Mouse (Mus musculus): ENCODE results near the gene Dbndd2. TPM values are rescaled to one million over a fixed set of nuclear protein-coding genes. Genes with fewer than 3 reads are reported as not detected.
A peak's percentile ranks its signal among the peaks of the same experiment; 100 is the strongest.

The Dbndd2 gene
- polyA plus RNA-seq, 2 experiments from 2014 or later, result 2.1 to 6.8 TPM

DNA sequence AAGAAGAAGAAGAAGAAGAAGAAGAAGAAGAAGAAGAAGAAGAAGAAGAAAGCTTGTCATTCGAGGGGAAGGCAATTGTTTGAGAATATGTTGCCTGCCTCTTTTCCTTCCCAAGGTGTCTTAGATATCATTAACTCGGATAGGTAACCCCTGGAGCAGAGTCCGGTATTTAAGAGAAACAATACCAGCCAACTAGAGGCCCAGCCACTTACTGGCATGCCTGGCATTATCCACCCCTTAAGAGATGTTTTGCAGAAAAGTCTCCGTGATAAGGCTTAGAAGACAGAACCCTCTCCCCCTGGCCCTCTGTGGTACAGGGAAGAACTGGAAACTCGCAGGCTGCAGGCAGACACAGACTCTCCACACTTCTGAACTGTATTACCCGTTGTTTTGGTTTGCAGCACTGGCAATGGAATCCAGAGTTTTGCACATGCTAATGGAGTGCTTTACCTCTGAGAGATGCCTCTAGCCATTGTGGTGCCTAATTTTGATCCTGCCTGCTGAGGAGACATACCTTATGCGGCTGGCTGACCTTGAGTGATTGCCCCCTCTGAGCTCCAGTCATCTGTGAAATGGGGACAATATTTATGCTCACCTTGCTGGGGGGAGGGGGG is 31.9 kb upstream of the Dbndd2 start:
- ATAC-seq, result no peak

DNA sequence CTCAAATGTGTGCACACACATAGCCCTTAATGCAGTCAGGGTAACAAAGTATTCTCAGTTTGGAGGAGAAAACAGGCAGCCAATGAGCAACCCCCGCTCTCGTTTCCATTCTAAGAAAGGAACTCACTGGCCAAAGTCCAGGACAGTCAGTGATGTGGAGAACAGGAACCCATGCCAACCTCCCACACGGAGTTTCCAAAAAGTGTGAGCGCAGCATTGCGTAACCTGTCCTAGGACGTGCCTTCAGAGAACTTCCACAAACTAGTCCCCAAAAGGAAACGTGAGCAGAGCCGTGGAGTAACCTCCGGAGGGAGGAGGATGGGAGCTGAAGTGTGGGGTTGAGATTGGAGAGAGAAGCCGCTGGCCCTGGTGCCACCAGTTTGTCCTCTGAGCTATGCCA is 31.1 kb upstream of the Dbndd2 start:
- ATAC-seq, result no peak

DNA sequence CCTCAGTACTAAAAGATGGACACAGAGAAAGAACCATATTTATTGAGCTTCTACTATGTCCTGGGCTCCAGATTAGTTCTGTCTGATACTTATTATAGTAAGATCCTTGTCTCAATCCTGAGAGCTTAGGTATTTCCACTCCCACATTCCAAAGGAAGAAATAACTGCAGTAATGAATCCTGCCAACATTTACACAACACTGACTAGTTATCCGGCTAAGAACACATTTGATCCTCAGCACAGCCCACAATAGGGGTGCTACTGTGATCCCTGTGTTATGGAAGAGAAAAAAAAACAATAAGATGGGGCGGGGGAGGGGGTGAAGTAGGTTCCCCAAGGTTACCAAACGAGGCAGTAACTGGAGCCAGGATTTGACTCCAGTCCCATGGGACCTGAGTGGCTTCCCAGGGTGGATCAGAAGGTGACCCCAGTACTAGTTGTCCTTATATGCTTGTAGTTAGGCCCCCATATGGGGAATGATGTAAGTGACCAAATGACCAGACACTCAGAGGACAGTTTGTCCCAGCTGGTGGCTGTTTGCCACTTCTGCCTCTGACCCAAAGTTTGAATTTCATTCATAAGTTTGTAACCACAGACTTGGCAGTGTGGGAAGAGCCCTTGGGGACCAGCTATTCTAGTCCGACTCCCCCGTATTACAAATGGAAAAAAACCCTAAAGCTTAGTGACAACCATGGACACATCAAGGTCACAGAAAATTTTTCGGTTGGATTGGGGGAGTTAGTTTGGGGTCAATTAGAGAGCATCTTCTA is 30.3 kb upstream of the Dbndd2 start:
- ATAC-seq, result no peak

DNA sequence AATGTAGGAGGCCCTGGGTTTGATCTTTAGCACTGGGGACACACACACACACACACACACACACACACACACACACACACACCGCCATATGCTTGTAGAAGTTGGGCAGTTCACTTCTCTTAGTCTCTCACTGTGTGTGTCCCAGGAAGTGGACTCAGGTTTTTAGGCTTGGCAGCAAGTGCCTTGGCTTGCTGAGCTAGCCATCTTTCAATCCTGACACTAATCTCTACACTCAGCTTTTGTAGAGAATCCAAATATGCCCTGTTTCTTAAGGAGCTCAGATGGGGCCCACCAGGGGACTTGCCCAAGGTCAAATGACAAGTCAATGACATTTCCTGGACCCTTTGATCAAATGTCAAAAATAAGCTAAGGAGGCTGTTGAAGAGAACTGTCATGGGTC is 29.5 kb upstream of the Dbndd2 start:
- no peak for ATAC-seq

DNA sequence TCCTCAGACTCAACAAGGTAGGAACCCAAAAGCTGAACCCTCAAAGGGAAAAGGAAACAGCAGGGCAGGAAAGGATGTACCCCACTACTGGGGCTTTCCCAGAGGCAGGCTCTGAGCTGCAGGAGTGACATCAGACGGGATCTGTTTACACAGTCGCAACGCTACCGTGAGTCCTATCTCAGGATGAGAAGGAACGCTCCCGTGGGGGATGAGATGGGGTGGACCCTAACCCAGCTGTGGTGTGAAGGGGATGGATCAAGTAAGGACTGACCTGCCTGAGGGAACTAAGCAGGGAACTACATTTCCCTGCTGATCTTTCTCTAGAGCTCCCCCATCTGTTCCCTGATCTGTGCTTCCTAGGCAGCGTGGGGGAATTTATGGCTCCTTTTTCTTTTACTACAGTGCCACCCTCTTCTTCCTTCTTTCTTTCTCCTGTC is 29.0 kb upstream of the Dbndd2 start, which contains the start of gene Sys1:
Sys1 (plus strand) TSS at position 101 of the 437 bp plus-strand sequence.
- ATAC-seq, result peak; percentile 65

DNA sequence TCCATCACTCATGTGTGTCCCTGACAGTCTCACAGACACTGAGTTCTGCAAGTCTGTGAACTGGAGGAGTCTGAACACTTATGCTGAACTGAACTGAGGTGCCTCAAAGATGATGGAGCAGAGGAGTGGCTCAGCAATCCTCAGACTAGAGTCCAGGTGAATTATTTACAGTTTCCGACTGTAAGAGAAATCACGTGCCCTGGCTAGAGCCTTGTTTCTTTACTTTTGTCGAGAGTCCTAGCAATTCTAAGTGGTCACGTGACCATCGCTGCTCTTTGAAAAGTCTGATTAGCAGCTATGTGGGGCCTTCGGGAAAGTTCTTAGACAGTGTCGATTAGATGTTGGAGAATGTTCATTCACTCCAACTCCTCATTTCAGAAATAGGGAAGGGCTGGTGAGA is 28.0 kb upstream of the Dbndd2 start:
- ATAC-seq, result no peak

DNA sequence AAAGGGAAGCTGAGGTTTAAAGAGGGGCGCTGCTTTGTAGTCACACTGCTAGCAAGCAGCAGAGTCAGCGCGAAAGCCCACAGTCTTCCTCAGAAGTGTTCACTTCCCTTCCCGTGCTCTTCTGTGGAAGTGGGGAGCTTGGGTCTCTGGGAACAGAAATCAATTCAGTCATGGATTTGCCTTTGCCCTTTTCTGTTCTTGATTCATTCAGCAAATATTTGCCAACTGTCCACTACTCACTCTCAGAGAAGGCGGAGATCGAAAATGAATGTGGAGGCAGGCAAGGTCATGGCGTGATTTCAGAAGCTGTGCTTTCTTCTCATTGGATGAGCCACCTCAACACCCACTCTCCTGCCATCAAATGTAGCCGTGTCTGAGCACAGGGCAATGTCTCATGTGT is 27.4 kb upstream of the Dbndd2 start:
- ATAC-seq, result no peak

DNA sequence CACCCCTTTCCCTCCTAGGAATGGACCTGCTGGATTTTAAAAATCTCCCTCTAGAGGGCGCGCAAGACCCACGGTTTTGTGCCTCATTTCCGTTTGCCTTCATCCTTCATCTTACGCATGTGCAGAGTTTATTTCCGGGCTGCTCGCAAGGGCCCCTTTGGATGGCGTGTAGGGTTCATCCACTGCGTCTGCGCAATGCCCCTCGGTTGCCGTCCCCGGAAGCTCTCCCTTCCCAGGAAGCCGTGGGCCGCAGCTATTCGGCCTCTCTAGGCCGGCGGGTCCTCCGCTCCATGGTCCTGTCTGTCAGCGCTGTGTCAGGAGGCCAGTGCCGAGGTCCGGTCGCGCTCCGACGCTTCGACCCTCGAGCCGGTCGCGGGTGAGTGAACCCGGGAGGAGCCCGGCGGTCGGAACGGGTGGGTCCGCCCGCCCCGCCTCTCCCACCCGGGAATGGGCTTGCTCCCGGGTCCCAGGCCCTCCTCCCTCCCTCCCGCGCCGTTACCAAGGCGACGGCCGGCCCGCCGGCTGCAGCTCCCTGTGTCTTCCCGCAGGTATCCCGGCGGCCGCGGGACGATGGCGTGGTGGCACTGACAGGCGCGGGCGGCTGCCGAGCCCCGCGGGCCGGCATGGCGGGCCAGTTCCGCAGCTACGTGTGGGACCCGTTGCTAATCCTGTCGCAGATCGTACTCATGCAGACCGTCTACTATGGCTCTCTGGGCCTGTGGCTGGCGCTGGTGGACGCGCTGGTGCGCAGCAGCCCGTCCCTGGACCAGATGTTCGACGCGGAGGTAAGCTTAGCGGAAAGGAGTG is 25.0 kb upstream of the Dbndd2 start, which contains the start of gene Gm20458:
Gm20458 (plus strand) TSS at position 223 of the 807 bp plus-strand sequence.
- peak; percentile 84 for ATAC-seq

DNA sequence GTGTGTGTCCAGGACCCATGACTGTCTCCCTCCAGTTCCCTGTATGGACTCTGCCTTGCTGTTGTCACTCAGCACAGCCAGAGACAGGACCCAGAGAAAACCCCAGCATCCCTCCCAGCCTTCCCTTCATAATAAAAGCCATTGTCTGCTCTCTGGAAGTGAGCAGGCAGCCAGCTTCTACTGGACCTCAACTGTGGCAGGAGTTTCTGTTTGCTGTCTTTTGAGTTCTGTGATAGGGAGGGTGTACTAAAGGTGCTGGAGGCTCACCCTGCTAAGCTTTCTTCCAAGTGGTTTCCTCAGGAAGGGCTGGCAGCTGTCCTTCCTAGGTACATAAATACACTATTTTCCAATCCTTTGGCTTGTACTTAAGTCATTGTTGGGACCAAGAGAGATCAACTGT is 20.7 kb upstream of the Dbndd2 start:
- ATAC-seq, result no peak

DNA sequence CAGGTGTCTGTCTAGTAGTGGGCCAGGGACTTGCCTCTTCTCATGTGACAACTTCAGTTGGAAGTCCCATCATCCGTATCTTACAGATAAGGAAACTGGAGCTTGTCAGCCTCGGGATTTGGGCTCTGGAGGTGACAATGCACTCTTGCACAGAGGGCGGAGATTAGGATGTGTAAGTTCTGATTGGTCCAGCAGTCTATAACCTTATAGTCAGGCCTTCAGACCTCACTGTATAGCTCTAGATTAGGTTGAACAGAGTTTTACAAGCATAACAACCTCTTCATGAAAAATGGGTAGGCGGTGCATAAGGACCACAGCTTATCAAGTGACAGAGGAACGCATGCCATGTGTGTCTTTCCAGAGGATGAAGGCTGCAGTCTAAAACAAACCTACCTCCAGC is 19.1 kb upstream of the Dbndd2 start:
- ATAC-seq, result no peak

DNA sequence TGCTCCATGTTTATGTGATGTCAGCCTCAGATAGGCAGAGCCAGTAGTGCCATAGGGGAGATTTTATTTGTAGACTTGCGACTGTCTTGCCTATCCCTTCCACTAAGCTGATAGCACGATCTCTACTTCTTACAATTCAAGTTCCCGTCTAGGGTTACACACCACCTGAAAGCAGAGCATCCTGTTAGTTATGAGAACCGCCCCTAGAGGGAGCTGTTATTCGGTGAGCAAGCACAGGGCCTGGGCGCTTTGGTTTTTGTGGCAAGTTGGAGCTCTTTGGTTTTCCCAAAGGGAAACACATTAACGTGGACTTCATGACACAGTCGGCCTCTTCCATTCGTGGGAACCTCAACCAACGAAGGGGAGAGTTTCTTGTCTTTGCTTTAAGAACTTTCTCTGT is 15.7 kb upstream of the Dbndd2 start:
- ATAC-seq, result peak; percentile 55

DNA sequence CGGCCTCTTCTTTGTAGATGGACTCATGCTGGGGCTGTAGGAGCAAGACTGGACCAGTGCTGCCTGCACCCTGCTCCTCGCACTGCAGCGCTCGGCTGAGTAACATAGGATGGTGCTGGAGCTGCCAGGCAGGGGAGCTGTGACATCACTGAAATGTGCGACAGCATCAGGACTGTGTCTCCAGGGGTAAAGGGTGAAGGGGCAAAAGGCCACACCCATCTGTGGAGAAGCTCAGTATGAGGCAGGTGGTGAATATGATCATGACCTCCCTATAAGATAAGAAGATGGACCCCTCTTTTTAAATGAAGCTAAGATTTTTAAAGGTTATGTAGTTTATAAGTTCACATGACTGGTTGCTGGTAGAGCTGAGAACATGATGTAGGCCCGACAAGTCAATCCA is 12.3 kb upstream of the Dbndd2 start, which contains the start of gene Trp53tg5:
Trp53tg5 (minus strand) TSS at position 101 of the 400 bp plus-strand sequence.
- ATAC-seq, result no peak

DNA sequence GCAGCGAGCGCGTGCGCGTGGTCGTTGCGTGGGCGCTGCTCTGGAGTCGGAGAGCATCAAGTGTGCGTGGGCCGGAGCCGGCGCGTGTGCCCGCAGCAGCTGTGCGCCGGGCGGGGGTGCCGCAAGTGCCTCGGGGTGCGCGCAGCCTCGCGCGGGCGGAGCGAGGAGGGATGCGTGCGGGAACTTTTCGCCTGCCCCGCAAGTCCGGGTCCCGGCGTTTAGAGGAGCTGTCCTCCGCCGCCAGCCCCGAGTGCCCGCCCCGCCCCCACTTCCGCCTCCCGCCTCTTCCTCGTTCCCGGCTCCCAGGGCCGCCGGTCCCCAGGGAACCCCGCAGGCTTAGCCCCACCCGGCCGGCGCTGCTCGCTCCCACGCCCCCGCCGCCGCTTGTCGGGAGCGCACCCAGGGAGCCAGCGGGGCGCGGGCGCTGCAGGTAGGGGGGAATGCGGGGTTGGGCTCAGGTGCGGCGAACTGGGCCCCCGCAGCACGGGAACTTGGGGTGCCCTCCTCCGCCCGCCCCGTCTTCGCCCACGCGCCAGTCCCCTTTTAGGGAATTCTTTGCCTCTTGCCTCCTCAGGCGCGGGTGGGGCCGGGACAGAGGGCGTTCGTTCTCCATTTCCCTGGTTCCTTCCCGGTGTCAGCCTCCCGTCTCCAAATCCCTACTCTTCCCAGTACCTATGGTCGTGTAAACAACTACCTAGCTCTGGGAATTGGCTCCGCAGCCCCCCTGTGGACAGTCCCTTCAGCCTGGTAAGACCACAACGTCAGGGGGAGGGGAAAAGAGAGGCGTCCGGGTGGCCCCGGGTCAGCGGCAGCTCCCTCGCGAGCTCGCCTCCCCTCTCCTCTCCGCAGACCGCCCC is 580 bp downstream of the Dbndd2 start:
- peak; percentile 49 for ATAC-seq

DNA sequence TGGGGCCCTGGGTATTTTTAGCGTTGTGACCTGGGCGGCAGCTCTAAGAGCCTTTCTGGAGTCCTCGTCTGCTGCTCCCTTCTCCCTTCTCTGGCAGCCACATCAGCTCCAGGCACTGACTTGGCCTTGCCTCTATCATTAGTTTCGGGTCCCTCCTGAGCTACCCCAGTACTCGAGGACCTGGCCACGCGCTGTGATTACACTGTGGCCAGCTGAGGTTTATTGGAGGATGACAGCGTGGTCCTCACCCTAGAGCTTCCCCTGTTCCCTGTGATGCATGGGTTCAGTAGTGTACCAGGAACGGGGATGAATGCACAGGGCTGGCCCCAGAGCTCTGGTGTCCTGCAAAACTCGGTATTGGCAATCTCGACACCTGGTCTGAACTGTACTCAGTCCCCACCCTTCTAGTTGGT is 1.2 kb downstream of the Dbndd2 start:
- no peak for ATAC-seq

DNA sequence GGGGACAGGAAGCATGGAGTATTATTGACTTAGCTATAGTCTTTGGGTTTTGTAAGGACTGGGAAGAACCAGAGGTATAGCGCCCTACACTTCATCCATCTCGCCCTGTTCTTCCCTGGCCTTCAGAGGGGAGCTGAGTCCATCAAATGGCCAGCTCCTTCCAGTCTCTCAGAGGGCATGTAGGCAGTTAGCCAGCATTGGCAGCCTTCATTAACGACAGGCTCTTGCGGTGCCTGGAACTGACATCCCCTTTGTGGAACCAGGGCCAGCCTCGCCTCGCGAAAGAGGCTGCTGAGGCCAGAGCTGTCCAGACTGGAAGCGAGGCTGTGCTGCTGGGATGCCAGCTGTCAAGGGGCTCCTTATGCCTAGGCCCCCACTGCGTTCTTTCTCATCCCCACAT is 1.9 kb downstream of the Dbndd2 start:
- ATAC-seq, result no peak

DNA sequence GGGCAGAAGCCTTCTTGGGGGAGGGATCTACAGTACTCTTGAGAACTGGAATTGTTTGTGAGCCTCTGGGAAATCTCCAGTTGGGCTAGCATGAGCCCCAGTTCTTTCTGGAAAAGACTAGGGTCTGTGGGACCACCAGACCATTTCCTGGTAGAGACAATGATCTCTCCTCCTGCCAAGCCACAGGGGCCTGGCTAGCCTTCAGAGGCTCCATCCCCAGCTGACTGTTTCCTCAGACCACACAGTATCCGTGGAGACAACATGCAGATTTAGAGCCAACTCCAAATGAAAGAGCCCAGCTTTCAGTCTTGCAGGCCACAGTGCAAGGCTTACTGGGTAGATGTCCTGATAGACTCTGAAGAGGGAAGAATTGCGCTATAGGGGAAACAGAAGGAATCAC is 8.2 kb downstream of the Dbndd2 start:
- no peak for ATAC-seq

DNA sequence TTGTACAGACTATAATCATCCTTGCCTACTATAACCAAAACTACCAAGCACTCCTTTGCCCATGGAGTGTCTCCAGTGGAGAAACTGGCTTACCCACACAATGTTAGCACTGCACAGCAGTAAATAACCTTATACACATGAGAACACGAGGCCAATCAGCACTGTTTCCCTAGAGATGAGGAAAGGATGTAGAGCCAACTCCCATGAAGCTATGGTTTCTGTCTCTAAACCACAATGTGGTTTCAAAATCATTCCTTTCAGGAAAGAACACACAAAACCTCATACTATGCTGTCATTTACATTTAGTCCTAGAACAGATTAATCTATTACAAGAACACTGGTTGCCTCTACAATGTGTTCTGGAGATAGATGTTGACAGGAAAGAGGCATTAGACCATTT is 10.4 kb downstream of the Dbndd2 start:
- no peak for ATAC-seq

DNA sequence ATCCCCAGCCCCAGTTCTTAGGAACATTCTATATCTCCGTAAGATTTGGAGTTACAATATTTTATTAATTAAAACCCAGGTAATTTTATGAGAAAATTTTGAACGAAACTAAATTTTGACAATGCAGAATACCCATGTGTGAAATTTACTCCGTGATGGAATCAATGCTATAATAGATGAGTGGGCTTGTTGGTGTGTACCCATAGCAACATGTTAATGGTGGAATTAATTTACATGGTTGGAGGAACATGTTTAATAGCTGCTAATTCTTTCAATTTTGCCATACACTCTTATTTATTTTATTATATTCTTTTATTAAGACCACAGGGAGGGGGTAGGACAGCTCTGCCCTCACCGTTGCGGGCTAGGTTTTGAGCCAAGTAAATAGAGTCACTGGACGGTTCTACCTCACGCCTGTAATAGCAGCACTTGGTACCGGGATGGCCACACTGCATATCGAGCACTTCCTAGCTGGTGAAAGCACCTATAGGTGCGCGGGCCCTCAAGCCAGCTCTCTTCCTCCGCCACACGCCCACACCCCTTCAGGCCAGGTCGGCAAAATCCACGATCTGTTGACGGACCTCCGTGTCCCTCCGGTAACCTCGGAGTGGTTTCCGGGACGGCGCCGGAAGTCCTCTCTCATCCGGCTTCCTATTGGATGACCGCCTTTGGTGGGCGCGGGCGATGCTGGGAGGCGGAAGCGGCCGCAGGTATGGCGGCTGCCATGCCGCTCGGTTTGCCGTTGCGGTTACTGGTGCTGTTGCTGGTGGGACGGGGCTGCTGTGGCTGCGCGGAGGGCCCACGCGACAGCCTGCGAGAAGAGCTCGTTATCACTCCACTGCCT is 11.2 kb downstream of the Dbndd2 start, which contains the start of gene Pigt:
Pigt (plus strand) TSS at position 674 of the 844 bp plus-strand sequence.
- peak; percentile 98 for ATAC-seq

DNA sequence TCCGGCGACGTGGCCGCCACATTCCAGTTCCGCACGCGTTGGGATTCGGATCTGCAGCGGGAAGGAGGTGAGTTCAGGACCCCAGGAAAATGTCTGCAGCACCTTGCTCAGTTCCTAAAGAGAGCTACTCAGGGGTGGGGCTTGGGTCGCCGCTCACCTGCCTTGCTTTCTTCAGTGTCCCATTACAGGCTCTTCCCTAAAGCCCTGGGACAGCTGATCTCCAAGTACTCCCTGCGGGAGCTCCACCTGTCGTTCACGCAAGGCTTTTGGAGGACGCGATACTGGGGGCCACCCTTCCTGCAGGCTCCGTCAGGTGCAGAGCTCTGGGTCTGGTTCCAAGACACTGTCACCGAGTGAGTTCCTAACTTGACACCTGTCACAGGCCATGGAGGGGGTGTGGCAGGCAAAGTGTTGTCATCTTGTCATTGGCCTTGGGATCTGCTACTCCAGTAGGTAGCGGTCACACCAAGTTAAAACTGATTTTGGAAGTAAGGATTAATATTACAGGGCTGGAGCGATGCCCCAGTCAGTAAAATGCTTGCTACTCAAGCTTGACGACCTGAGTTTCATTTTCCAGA is 11.9 kb downstream of the Dbndd2 start:
- ATAC-seq, result no peak

DNA sequence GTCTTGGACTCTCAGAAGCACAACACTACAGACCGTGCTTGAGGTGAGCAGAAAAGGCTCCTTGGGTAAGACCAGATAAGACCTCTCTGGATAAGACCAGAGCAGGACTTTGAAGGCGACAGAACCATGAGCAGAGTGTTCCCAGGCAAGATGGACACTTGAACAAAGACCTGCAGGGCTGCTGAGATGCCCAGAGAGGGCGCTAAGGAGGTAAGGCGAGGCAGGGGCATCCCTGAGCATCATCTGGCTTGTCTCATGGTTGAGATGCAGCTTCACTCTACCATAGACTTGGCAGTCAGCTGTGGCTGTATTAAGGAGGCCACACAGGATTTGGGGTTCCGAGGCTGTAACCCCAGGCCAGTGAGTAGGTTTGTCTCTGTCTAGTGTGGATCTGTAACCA is 13.4 kb downstream of the Dbndd2 start:
- no peak for ATAC-seq

DNA sequence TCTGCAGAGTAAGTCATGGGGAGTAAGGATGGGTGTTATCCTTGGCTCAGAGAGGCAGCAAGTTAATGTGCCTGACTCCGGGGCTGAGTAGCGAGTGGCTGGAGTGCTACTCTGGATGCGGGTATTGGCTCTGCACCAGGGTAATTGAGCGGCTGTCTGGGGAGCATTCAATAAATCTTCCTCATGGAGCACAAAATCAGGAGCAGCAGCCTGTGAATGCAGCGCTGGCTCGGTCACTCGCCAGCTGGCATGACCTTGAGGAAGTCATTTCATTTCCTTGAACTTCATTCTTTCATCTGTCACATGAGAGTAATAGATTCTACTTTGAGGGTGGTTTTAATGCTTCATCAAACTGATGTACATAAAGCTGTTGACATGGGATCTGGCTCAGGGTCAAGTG is 14.6 kb downstream of the Dbndd2 start:
- ATAC-seq, result no peak
